Mouse (Mus musculus) gonadal fat pad, adult 2 months (tissue): ENCODE results near the gene Ntrk3. TPM values are rescaled to one million over a fixed set of nuclear protein-coding genes. Genes with fewer than 3 reads are reported as not detected.
A peak's percentile ranks its signal among the peaks of the same experiment; 100 is the strongest.

Source experiments
- DNase-seq: peaks from one replicate; pipeline ENCODE4 v3.0.0-alpha.2; 2012; ENCODE audit warnings: low read depth
- polyA plus RNA-seq: library from polyadenylated mRNA; depleted of rRNA; stranded (reverse); fragments of >200 nt; gene quantifications from 2 replicates; pipeline ENCODE4 v1.2.3, GENCODE M21; 2012; rRNA removed

The Ntrk3 gene
- 12.7 and 12.8 TPM in 2 replicates for polyA plus RNA-seq

DNA sequence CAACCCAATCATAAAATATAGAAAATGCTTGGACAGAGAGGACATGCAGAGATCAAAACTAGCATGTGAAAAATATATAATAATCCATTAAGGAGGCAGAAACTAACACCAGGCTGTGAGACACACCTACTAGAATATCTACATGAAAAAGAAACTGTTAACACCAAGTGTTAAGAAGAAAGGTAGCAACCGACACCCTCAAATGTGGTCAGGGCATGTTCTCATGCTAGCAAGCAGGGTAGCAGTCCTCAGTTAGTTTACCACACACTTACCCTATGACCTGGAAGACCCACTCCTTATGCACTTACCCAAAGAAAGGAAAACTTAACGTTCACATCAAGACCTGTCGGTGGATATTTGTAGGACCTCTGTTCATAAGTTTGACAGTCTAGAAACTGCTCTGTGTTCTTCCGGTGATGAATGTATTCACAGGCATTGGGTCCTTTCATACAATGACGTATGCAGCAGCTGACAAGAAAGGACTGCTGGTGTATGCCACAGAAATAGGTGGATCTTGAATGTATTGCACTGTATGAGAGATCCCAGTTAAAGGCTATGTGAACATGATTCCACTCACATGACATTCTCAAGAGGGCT, at the start of gene Ntrk3:
TSS of gene Ntrk3 (minus strand) at position 399 of the 597 bp plus-strand sequence.
- no peak for DNase-seq

DNA sequence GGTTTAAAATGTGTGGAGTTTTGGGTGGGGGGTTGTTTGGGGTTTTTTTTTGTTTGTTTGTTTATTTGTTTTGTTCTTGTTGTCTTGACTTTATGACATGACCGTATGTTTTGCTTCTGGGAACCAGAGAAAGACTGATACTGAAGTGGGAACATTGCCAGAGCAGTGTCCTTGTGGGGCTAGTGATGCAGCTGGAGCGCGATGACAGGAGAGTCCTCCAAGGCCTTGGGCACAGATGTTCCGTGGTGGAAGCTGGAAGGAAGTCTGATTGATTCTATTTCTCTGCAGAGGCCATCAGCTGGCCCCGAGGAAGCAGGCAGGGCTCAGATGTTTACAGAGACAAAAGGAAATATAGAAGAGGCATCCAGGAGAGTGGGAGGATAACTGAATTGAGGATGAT, 48.1 kb upstream of the Ntrk3 start:
- DNase-seq: no peak

DNA sequence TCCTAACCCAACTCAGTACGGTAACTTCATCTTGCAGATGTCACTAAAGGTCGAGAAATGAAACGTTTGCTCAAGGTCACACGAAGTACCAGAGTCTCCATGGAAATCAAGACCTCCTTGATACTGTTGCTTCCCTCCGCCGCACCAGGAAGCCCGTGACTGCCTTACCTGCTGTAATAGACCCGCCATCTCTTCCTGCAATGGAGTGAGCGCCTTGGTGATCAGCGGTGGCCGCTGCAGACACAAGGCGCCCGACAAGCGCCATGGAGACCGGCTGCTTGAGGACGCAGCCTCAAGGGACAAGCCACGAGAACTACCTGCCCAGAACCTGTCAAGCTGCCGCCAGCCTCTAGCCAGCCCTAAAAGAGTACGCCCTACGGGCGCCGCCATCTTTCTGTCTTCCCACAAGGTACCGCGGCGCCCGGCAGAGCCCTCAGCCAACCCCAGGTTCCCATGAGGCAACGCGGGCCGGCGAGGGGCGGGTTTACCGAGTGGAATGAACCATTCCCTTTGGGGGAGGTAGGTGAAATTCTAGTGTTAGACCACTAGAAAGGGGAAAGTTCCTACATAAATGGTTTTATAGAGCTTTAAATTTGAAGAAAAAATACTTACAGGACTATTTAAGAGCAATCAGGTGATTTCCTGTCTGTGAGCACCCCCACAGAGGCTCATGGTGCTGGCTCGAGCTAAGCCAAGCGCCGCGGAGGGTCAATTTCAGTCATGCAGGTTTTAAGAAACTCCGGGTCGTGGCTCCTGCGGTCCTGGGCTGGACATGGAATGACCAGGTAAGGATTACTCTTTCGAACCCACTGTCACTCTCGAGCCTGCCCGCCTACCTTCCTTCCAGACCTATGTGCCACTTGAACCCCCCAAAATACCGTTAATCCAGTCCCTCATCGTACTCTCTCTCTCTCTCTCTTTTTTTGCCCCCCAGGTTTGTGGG, 45.1 kb upstream of the Ntrk3 start, which contains the start of the genes Mrps11 and Mrpl46:
TSS of gene Mrps11 (plus strand) at position 481 of the 943 bp plus-strand sequence.
TSS of gene Mrpl46 (minus strand) at position 893 of the 943 bp plus-strand sequence.
- no peak for DNase-seq

DNA sequence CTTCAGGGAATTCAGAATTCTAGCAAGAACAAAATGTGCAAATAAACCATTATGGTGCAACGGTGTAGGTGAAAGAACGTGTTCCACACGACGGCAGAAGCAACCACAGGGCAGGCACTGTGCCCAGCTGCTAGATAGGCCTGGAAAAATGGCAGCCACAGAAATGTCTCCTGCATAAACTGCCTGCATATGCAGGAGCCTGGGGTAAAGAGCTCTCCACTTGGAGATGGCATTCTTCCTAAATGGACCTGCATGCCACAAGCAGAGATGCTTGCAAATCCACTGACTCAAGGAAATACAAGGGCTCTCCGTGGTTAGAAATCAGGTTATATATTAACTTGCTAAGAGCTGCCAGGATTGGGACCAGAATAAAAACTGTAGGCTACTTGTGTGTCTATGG, 40.9 kb upstream of the Ntrk3 start:
- no peak for DNase-seq

- DNase-seq: no peak
Observed at GRCm38 (mm10) chr7:78770936-78771335, 33.1 kb upstream of the Ntrk3 start.

DNA sequence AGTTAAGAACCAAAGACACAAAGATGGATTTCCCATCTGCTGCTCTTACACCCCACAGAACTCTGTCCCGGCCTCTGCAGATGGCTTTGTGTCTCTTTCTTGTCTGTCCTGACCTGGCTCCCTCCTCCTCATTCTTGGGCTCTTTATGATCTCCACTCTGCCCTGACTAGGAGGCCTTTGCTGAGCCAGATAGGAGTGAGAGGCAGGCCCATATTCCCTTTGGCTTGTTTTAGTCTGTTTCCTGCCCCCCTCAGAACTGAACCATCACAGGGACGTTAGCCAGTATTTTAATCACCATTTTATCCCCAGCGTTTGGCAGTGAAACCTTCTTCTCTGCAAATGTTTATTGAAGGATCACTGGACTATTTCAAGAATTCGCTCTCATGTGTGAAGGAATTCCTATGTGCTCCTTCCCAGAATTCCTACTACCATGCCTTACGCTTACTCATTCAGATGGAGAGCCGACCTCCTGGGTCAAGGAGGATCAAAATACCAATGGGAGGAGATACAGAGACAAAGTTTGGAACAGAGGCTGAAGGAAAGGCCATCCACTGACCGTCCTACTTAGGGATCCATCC, 31.4 kb upstream of the Ntrk3 start:
- no peak for DNase-seq

DNA sequence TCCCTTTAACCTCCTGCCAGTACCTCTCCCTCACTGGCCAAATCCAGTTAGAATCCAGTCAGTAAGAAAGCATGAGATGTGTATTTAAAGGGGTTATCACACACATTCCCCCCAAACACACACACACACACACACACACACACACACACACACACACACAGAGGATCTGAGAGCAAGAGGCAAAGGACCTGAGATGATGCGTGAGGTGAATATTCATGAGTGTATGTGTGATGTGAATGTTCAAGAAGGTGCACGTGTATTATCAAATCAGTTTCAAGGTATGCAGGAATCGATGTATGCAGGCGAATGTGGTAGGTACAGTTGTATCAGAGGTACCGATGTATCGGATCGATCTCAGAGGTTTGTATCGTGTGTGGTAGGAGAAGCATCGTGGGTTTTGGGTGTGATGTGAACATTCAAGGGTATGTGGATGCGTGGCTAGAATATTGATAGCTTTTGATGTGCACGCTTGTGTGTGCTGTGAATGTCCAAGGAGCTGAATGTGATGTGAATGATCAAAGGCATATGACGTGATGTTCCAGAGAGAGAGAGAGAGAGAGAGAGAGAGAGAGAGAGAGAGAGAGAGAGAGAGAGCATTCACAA, 30.2 kb upstream of the Ntrk3 start:
- no peak for DNase-seq

DNA sequence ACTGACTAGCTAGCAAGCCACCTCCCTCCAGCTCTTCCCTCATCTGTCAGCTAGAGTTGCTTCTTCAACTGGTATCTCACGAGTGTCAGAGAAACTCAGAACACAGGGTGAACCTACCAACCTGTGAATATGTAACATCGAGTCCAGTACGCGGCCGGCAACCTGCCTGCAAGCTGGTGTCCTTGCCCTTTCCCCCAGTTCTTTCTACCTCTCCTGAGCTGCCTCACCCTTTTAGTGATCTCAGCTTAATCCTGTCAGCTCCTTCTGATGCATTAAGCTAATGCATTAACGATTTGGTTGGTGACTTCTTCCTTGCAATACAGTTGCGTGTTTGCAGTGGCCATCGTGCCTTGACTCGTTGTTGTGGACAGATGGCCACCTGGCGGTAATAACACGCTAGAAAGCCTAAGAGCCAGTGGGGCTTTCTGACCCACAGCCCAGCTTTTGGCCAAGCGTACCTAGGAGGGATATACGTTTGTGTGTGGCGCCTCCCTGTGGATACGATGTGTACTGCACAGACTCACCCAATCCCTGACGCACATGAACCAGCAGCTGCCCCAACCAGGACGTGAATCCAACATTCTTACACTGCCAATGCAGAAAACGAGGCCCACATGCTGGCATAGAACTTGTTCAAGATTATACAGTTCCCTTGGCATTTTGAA, 28.3 kb upstream of the Ntrk3 start:
- no peak for DNase-seq

DNA sequence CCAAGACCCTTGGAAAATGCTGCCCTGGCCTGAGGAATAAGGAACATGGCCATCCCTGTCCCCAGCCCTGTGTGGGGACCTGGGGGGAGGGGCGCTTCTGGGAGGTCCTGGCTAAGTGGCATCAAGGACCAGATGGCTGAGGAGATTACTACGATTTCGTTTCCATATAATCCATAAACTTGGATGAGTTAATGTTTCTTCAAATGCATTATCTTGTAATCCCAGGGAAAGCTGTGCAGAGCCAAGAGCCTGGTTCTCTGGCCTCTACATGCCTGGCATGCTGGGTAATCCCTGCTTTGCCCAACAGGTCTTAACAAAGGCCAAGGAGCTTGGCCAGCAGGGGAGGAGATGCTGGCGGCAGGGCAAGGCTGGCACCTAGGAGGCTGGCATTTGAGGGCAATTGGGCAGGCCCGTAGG, 27.4 kb upstream of the Ntrk3 start:
- DNase-seq: peak; percentile 83

DNA sequence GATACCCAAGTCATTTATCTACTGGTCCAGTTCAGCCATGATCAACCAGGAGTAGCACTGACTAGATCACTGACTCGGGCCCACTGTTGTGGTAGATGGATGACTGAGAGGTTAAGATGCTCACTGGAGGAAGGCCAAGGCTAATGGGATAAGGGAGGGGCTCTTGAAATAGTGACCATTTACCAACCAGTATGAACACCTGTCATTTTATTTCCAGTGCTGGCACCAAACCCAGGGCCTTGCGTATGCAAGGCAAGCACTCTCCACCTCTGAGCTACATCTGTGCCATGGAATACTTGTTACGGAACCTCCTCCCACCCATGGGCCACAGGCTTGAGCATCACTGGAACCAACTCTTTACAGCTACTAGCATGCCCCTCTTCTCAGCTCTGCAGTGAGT, 26.0 kb upstream of the Ntrk3 start:
- no peak for DNase-seq

- DNase-seq: no peak
Observed at GRCm38 (mm10) chr7:78754458-78755000, 16.7 kb upstream of the Ntrk3 start.

GRCm38 (mm10) chr7:78753752-78754457, 16.1 kb upstream of the Ntrk3 start:
- DNase-seq: no peak

DNA sequence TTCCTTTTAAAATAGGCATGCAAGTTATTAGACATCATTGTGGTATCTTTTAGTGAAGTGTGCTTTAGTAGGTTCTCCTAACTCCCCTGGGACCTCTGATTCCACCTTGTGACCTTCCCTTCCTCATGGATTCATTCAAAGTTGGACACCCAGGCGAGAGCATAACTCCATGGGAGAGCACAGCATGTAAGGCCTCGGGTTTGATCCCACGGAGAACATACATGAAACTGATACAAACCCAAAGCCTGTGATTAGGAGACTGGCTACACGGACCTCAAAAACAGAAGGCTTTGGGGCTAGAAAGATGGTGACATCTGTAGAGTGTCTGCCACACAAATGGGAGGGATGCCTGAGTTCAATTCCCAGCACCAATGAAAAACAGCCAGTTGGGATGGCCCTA, 15.1 kb upstream of the Ntrk3 start:
- no peak for DNase-seq

DNA sequence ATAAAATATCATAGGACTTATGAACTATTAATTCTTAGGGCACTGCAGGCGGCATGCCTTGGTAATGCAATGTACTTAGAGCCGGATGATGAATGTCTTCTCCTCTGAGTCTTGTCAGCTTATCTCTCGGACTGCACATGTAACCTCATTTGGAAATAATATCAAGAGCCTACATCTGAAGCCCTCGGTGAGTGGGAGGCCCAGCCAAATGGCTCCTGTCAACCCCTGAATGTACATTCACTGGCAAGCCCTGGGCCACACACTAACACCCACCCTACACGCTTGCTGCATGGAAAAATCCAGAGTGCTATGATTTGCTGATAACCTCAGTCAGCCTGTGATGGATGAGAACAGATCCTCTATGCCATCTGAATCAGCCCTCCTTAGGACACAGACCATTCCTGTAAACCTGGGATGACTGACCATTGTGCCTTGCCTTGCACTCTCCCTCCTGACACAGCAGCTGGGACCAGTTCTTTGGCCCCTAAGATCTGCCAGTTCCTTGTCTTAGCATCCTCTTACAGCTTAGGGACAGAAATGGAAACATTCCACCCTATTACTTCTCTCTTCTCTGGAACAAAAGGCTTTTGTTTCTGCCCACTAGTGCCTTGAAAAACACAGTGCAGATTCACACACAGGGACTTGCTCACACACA, 6.0 kb upstream of the Ntrk3 start:
- no peak for DNase-seq

- DNase-seq: peak; percentile 81
Observed at GRCm38 (mm10) chr7:78739351-78740000, 1.7 kb upstream of the Ntrk3 start.

DNA sequence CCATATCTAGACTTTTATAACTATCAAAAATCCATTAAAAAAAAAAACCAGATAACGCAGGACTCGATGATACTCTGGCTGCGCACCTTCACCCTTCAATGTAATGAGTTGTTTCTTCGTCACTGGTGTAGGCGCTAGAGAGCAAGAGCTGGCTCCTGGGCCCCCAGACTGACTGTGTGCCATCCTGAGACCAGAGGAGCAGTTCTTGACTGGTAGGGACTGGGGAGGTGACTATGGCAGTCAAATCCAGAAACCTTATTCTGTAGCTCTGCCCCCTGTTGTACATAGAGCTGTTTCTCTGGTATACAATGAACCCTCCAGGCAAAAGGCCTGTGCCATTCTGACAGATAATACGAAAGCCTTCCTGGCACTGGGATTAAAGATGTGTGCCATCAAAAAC, 616 bp downstream of the Ntrk3 start:
- DNase-seq: no peak

GRCm38 (mm10) chr7:78731391-78731790, 6.4 kb downstream of the Ntrk3 start:
- DNase-seq: no peak

DNA sequence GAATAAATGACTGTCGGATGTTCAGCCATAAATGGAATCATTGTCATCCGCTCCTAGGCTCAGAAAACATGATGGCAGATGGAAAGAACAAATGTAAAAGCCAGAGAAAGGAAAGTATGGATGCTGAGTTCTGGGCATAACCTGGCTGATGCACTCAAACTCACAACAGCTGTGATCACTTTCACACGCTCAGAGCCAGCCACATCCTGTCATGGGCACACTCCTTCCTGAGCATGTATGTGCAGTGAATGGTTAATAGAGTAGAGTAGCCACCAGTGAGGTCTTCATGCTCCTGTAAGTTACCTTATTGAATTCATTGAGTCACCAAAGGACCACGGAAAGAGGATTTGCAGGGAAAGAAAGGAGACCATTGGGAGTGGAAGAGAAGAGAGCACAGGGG, 13.2 kb downstream of the Ntrk3 start:
- DNase-seq: no peak

DNA sequence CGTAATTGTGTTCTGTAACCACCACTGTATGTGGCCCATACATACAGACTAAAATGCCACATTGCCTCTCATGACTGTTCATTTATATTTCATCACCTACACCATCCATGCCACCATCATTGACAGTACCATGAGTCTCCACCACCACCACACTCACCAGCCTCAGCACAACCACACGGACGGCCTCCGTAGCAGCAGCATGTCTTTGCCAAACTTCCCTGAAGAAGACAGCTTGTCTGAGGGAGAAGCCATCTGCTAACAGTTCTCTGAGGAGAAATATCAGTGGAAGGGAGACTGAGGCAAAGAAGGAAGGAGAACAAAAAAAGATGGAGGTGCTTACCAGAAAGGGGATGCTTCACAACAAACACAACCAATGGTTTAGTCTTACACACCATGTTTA, 15.8 kb downstream of the Ntrk3 start:
- no peak for DNase-seq
